Mouse (Mus musculus) megakaryocyte, adult 5-6 weeks (primary cell): ENCODE measurements around the gene Ubiad1. TPM values are rescaled to one million over a fixed set of nuclear protein-coding genes. Genes with fewer than 3 reads are reported as not detected.

Experiments used
- ATAC-seq: 2 replicates; pipeline ENCODE4 v1.8.0; 2016; ENCODE audit warnings: mild to moderate bottlenecking, inconsistent platforms; ENCODE audit not compliant: poor library complexity, severe bottlenecking
- total RNA-seq, 2 experiments: library from RNA; stranded (forward) in 1 of 2; stranded (reverse) in 1 of 2; fragments of 153-499, 151-499 nt in 1 of 2; fragments of 221-1000, 200-1000 nt in 1 of 2; gene quantifications; 2 replicates each; pipeline versions ENCODE4 v1.2.3 to v1.2.4; 2015 to 2017

The Ubiad1 gene
- total RNA-seq, 2 experiments from 2014 or later = 5.6 to 6.4 TPM

DNA sequence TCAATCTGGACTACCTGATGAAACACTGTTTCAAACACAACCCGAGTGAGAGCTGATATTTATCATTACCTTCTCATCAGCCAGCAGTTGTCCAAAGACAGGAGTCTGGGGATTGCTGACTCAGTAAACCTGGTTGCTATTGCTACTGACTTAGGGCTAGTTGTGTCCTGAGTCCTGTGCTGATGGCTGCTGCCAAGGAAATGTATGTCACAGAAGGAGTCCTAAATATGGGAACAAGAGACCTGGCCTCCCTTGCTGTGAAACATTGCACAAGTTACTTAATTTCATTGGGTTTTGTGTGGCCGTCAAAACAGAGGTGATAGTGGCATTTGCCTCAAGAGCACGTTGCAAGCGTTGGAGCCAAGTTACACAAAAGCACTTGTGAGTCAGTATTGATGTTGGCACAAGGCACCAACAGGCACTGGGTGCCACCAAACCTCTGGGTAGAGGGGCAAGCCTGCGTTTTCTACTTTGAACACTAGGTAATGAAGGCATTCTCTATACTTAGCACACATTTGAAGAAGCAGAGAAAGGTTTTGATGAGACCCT is 11.0 kb upstream of the Ubiad1 start:
- no peak for ATAC-seq

DNA sequence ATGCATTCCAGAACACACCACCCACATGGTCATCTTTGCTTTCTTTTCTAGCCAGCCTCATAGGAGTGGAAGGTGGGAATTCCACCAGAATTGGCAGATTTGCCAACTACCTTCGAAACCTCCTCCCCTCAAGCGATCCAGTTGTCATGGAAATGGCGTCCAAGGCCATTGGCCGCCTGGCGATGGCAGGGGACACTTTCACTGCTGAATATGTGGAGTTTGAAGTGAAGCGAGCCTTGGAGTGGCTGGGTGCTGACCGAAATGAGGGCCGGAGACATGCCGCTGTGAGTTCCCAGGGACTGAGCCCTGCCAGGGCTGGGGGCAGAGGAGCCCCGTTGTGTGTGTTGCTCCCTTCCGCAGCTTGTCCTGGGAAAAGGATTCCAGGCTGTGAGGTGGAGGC is 9.1 kb upstream of the Ubiad1 start:
- no peak for ATAC-seq

DNA sequence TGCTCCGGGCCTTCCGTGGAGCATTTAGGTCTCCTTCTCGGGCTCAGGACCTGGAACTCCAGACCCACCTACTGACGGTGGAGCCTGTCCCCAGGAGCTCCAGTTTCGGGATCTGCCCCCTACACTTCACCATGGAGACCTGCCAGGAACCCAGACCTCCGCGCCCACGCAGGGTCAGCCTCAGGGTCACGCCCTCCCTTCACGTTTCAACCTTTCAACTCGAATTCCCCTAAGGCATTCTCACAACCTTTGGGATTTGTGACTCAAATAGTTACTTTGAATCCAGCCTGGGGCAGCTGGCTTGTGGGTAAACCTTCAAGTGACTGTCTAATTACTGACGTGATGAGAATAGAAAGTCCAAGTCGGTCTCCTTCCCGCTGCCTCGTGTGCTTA is 4.3 kb upstream of the Ubiad1 start:
- no peak for ATAC-seq

DNA sequence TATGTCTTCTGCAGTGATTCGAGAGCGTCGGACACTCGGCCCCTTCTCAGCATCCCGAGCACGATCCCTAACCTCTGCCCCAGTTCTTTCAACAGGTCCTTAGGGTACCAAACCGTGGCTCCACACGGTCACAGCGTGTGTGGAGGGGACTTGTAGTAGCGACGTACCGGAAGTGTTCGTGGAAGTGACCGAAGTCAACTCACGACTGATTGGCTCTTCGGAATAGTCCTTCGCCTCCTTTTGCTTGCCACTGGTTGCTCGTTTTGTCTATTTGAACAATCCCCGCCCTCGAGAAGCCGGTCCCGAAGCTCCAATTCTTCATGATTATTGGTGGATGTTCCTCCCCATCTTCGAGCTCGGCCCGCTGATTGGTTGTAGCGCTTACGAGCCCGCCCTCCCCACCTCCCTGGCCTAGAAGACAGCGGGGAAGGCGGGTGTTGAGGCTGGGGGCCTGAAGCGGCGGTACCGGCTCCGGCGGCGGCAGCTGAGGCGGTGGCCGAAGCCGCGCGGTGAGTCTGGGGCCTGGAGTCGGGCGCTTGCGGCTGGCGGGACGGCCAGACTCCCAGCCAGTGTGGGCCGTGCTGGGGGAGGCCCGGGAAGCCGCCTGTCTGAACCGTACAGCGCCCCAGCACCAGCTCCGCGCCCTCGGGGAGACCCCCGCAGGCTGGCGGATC is 3.7 kb upstream of the Ubiad1 start, which contains the start of gene Mtor:
Gene Mtor (plus strand): TSS at position 433 of the 674 bp plus-strand sequence.
- ATAC-seq = peak; percentile 88

DNA sequence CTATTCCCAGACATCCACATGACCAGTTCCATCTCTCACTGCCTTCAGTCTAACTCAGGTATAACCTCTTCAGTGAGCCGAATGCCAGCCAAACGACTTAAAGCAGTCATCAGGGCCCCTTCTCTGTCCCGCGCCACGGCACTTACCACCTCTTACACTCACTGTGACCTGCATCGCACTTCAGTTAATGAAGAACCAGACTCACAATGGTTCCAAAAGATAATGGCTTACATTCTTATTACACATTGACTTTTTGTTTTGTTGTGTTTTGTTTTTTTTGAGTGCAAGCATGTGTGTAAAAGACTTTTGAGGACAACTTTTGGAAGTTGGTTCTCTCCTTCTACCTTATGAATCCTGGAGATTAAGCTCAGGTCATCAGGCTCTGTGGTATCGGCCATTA is 2.0 kb downstream of the Ubiad1 start:
- no peak for ATAC-seq

DNA sequence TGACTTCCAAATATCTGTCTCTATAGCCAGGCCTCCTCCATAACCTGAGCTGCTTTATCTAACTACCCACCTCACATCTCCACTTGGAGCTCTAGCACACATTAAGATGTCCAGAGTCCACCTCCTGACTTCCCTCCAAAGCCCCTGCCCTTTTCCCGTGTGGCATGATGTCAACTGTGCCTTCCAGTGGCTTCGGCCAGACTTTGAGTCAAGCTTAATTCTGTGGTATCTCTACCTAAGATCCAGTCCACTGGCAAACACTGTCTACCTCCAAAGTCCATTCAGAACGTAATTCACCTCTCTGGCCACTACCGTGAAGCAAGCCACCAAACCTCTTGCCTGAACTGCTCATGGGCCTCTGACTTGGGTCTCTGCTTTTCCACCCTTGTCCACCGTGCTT is 2.6 kb downstream of the Ubiad1 start:
- ATAC-seq = no peak

DNA sequence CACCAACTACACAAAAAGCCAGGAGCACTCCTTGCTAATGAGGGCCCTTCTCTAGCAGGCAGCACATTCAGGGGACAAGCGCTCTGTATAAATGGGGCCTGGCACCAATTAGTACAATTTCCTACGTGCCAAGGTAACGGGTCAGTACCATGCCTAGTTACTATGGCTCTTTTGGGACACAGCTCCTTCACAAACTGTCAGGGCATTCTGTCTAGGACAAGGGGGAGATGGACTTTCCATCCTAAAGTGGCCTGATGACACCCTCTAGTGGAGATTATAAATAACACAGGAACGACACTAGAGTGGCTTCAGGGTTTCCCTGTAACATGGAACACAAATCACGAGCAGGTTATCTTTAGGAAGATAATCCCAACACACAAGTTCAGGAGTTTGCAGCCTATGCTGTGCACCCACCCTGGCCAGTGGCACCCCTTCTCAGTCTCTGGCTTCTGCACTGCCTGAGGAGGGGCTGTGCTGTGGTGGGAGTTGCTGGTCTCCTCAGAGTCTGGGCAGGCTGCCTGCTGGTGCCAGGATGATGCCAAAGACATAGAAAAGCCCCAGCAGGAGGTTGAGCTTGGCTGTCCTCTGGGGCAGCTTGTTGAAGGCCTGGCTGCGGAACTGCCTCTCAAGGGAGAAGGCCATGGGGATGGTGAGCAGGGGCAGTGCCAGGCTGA is 8.8 kb downstream of the Ubiad1 start:
- ATAC-seq = 0 out of 2 replicates have a peak, but pooled peaks have one; percentile 6

DNA sequence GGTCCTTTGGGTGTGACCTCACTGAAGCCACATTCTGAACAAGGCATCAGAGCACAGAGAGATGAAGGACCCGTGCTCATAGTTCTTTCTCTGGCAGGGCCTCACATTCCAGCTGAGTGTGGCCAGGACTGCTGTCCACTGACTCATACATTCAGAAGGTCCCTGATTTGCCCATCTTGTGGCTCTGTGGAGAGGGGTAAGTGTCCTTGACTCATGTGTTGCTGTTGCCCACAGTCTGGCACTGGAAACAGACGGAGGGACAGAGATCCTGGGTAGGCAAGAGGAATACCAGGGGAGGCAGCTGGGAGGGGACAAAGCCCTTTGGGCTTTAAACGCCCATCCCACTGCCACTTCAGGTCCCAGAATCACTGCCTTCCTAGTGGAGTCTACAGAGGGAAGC is 9.5 kb downstream of the Ubiad1 start:
- no peak for ATAC-seq

DNA sequence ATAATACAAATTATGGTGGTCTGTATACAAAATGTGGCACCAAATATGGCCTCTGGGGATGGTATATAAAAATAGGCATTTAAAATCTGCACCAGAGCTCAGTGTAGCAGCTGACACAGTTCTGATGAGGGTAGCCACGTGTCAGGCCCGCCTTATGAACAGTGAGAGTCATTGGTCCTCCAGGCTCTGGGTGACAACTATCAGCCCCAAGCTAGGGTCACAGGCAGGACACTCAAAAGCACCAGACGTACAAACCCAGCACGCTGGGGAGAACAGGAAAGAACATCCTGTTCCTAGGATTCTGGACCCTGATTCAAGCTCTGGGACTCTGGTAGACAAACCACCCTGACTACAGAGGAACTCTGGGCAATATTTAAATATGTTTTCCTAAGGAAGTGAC is 10.0 kb downstream of the Ubiad1 start:
- ATAC-seq = no peak

DNA sequence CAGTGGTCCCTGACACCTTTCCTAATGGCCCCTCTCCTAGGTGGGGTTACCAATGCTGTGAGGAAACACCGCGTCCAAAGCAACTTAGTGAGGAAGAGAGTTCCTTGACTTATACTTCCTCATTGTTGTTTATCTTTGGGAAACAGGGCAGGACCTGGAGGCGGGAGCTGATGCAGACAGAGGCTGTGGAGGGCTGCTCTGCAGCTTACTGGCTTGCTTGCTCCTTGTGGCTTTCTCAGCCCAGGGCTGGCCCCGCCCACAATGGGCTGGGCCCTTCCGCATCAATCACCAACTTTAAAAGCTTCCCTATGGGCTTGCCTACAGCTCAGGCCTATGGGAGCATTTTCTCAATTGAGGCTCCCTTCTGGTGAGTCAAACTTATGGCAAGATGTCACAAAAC is 10.8 kb downstream of the Ubiad1 start:
- ATAC-seq = no peak

DNA sequence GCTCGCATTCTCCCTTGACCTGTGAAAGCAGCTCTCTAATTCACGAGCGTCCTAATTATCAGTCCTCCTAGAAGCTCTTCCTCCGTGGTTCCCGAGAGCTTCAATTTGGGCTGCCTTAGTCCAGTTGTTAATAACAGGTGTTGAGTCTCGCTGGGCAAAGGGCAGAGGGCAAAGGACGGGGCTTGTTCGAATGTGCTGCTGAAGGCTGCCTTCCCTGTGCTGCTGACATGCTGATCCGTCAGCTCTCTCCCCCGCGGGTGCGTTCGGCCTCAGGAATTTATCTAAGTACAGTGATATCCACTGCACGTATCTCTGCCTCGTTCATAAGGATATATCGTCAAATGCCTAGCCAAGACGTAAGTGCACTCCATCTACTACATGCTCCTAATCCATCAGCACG is 11.2 kb downstream of the Ubiad1 start:
- no peak for ATAC-seq

DNA sequence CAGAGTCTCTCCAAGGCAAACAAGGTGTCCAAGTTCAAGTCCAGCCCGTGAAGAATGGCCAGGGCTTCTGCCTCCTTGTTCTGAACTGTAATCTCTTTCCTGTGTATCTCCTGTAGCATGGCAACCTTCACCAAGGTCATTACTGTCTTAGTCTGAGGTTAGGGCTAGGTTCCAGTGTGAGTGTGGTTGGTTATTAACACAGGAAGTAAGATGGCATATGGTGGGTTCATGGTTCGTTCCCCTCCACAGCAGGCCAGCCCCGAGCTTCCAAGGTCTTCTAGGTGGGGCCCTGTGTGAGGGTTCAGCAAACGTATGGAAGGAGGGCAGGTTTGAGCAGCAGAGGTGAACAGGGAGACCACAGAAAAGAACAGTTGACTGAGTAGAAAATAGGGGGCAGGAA is 12.1 kb downstream of the Ubiad1 start:
- no peak for ATAC-seq

DNA sequence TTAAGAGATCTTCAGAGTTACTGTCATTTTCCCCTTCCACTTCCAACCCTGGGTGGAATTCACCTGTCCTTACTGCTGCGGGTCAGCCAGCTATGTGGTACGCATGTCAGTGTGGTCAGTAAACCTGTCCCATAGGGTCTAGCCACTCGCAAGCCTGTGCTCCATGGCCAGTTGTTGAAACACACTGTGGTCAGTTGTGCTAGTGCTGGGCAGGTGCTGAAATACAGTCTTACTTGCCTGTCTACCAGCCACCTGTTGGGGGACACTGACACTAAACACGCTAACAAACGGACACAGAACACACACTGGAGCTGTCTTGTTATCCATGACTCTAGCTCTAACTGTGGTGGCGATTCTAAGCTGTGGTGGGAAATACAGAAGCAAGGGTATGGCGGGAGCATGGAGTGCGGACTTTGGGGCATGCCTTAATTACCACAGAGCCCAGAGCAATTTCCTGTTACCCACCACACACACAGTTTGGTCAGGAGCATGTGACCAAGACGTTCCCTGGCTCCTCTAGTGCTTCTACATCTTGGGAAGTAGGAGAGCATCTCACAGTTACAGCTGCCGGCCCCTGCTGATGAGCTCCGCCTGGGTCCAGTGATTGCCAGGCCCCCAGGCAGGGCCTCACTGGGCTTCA is 13.6 kb downstream of the Ubiad1 start:
- ATAC-seq = peak; percentile 23

DNA sequence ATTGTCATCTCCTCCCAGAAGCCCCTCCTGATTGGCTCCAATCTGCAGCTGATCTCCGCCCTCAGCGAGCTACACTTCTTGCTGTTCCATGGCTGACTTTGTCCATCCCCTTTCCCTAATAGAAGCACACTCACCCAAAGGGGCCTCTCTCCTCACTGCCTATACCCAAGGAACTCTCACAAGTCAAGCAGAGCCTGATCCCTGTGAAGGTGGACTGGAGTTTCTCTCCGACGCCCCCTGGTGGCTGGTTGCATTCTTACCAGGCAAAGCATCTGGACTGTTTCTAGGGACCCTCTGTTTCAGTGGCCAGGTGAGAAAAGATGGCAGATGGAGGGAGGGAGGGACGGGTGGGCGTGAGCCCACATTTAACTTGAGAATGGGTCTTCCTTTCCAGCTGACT is 14.9 kb downstream of the Ubiad1 start:
- ATAC-seq = peak; percentile 64; the same call in 1 of the 2 replicates

DNA sequence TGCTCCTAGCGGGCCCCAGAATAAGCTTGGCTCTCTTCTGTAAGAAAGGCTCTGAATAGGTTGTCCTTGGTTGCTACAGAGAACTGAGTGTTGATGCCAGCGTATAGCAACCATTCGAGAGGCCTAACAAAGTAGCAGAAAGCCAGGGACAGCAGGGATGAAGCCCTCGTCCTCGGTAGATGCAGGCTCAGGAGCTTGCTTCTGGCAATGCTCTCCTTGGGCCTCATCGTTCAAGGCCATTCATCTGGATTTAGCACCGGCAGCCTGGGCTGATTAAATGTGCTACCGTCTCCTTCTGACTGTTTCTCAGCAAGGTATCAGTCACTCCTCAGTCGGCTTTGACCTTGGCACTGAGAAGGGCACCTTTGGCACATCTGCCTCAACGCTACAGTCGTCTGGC is 15.4 kb downstream of the Ubiad1 start:
- ATAC-seq = no peak

DNA sequence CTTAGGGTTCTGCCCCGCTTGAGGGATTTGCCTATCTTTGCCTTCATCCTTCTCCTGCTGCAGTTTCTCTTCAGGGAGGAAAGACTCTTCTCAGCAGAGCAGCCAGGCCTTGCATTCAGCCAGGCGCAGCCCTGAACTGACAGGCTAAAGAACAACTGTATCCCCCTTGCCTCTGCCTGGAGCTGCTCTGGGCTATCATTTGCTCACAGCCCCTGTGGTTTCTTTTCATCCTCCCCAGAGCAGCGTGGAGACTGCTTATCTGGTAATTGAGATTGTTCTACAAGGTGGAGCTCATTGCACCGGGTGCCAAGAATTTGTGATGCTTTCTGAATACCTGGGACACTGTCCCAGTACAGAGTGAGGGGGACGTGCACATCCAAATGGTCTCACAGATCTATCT is 16.0 kb downstream of the Ubiad1 start:
- ATAC-seq = no peak

DNA sequence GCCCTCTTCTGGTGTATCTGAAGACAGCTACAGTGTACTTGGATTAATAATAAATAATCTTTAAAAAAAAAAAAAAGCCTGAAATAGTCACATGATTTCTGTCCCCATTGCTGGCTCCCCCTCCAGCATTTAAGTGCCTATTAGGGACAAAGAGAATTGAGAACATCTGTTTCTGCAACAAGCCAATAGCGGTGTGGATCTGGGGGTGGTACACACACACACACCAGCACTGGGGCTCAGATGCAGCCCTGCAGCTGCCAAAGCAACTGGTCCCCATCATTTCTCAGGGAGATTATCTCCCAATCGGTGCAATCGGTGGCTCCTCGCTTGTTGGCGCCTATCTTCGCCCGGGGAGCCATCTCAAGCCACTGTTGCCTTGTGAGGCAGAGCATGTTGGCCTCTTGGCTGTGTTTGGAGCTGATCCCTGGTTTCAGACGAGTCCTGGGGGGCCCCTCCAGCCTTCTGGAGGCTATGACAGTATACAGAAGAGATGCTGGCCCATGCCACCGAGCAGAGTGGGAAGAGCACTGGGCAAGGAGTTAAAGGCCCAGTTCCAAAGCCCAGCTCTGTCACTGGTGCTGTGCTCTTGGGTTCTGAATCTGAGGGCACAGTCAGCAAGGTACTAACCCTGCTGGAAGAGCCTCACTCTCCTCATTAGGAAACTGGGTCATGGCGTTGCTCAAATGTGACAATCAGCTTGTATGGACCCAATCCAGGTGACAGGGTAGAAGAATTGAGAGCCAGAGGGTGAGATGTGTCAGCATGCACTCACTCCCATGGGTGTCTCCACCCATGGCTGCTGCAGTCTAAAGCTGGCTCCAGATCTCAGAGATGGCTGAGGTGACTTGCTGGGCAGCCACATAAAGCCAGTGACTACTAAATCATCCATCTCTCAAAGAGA is 17.4 kb downstream of the Ubiad1 start:
- ATAC-seq = no peak

DNA sequence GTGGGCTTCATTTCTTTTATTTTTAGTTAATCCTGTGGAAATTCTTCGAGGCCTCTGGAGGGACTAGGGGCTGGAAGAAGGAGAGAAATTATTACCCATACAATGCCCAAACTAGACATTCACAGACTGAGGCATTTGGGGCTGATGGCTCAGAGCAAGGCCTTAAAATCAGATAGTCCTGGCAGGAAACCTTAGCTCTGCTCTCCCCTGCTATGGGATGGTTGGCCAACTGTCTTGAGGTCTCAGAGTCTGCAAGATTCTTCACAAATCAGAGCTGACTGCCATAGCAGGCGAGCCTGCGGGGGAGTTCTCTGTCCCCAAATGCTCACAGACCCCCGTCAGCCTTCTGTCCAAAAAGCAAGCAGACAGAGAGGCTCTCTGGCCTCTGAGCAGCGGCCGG is 27.0 kb downstream of the Ubiad1 start:
- ATAC-seq = no peak

DNA sequence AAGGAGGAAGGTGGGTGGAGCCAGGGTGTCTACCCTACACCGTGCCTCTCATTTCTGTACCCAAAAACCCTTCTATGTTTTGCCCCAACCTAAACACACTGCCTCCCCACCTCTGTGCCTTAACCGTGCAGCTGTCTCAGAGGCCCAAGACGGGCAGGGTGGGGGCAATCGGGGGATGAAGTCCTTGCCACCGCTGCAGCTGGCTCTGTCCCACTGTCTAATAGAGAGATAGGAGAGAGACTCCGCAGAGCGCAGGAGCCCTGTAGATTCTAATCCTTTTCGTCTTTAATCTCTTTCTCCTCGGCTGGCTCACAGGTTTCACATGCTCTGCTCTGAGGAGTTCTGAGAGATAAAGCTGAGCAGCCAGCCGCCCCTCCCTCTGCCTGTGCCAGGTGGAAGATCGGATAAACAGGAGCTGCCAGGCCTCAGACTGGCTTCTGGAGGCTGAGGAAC is 27.5 kb downstream of the Ubiad1 start:
- ATAC-seq = no peak

DNA sequence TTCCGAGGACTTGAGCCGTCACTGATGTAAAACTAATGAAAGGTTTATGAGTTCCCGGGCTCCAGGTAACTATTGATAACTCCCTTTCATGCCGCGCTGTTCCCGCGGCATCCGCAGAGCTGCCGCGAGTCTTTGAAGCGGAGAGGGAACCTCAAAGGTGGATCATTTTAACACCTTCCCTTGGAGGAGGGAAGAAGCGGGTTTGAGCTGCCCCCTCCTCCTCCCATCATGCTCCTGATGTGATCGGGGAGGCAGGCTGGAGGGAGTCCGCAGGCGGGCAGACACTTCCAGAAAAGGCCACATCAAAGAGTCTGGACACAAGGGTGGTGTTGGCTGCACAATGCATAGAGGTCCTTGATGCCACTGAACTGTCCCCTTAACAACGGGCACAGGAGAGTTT is 29.0 kb downstream of the Ubiad1 start:
- no peak for ATAC-seq
